Mouse (Mus musculus) skeletal muscle tissue, postnatal 0 days (tissue): ENCODE results near the gene Stx1b. TPM values are rescaled to one million over a fixed set of nuclear protein-coding genes. Genes with fewer than 3 reads are reported as not detected.

Experiments
- polyA plus RNA-seq: library from polyadenylated mRNA; unstranded; fragments of >200 nt; fragmentation: Nextera tagmentation; extraction: Ambion mirVana; gene quantifications from 2 replicates; pipeline ENCODE4 v1.2.1, GENCODE M21; 2015

Stx1b gene
- polyA plus RNA-seq: 1.3 TPM in 2 replicates

GRCm38 (mm10) chr7:127824176-127824871, at the start of gene Stx1b, which contains the start of gene Stx4a:
Gene Stx1b, minus strand, starts transcription at chr7:127824549.
Gene Stx4a, plus strand, starts transcription at chr7:127824294.

GRCm38 (mm10) chr7:127800435-127801009, 23.8 kb downstream of the Stx1b start, which contains the start of gene Hsd3b7:
Gene Hsd3b7, plus strand, starts transcription at chr7:127800604.

GRCm38 (mm10) chr7:127785308-127785707, 39.0 kb downstream of the Stx1b start, which contains the start of gene Gm49388:
Gene Gm49388, plus strand, starts transcription at chr7:127785608.

GRCm38 (mm10) chr7:127776426-127776825, 47.9 kb downstream of the Stx1b start, which contains the start of gene Setd1a:
Gene Setd1a, plus strand, starts transcription at chr7:127776670.

GRCm38 (mm10) chr7:127769651-127770038, 54.7 kb downstream of the Stx1b start, which contains the start of gene Orai3:
Gene Orai3, plus strand, starts transcription at chr7:127769815.

Other genes starting within 250 kb of the Stx1b start
- 7.2 and 7.5 TPM in 2 replicates for gene Ccdc189, start 236.0 kb downstream of the Stx1b start, polyA plus RNA-seq
- 18.0 and 21.5 TPM in 2 replicates for gene Rnf40, start 235.8 kb downstream of the Stx1b start, polyA plus RNA-seq
- 4.0 and 5.4 TPM in 2 replicates for gene Zfp629, start 208.8 kb downstream of the Stx1b start, polyA plus RNA-seq
- gene Bcl7c, start 115.6 kb downstream of the Stx1b start, polyA plus RNA-seq: 60.6 and 71.5 TPM in 2 replicates
- gene Ctf1, start 111.8 kb downstream of the Stx1b start, polyA plus RNA-seq: 6.8 and 6.9 TPM in 2 replicates
- gene Ctf2, start 92.4 kb downstream of the Stx1b start, polyA plus RNA-seq: 0.08 TPM in 1 of 2 replicates, not detected in the other
- 0.54 and 0.74 TPM in 2 replicates for gene Fbxl19, start 80.0 kb downstream of the Stx1b start, polyA plus RNA-seq
- gene Orai3, start 54.7 kb downstream of the Stx1b start, polyA plus RNA-seq: 12.2 and 15.0 TPM in 2 replicates
- 10.0 and 10.7 TPM in 2 replicates for gene Setd1a, start 47.9 kb downstream of the Stx1b start, polyA plus RNA-seq
- not detected in 2 replicates for gene Gm49388, start 38.9 kb downstream of the Stx1b start, polyA plus RNA-seq
- 14.8 and 28.9 TPM in 2 replicates for gene Hsd3b7, start 23.9 kb downstream of the Stx1b start, polyA plus RNA-seq
- gene Stx4a, start 255 bp downstream of the Stx1b start, polyA plus RNA-seq: 54.6 and 62.0 TPM in 2 replicates
- 3.4 and 3.6 TPM in 2 replicates for gene Zfp646, start 51.7 kb upstream of the Stx1b start, polyA plus RNA-seq
- 7.1 and 7.3 TPM in 2 replicates for gene Zfp668, start 52.3 kb upstream of the Stx1b start, polyA plus RNA-seq
- gene Prss53, start 66.4 kb upstream of the Stx1b start, polyA plus RNA-seq: 0.91 and 1.0 TPM in 2 replicates
- not detected in 2 replicates for gene Gm21974, start 70.9 kb upstream of the Stx1b start, polyA plus RNA-seq
- 145 and 153 TPM in 2 replicates for gene Vkorc1, start 71.1 kb upstream of the Stx1b start, polyA plus RNA-seq
- gene Bckdk, start 79.5 kb upstream of the Stx1b start, polyA plus RNA-seq: 110 and 114 TPM in 2 replicates
- gene Kat8, start 88.0 kb upstream of the Stx1b start, polyA plus RNA-seq: 20.8 and 22.2 TPM in 2 replicates
- gene Prss8, start 105.6 kb upstream of the Stx1b start, polyA plus RNA-seq: 0.18 and 0.77 TPM in 2 replicates
- 14.3 and 14.4 TPM in 2 replicates for gene Prss36, start 122.2 kb upstream of the Stx1b start, polyA plus RNA-seq
- 165 and 191 TPM in 2 replicates for gene Fus, start 142.9 kb upstream of the Stx1b start, polyA plus RNA-seq
- 55.0 and 60.4 TPM in 2 replicates for gene Pycard, start 169.3 kb upstream of the Stx1b start, polyA plus RNA-seq
- 49.1 and 51.6 TPM in 2 replicates for gene Trim72, start 179.4 kb upstream of the Stx1b start, polyA plus RNA-seq
- 1.7 TPM in 2 replicates for gene Itgam, start 238.1 kb upstream of the Stx1b start, polyA plus RNA-seq
- not detected in 2 replicates for gene Gm49368, start 238.1 kb upstream of the Stx1b start, polyA plus RNA-seq